Mouse (Mus musculus) stomach, embryonic 14.5 days (tissue): ENCODE measurements around the gene Phyh. TPM values are rescaled to one million over a fixed set of nuclear protein-coding genes. Genes with fewer than 3 reads are reported as not detected.
A peak's percentile ranks its signal among the peaks of the same experiment; 100 is the strongest.
"Not testable (repeated sequence)": the region's sequence is repeated elsewhere in the genome, so short reads cannot be mapped to it uniquely, and the experiment has no call there.

Experiments
- ATAC-seq: fragments of 200-750 bp; cut with Nextera tagmentation; 2 replicates; pipeline ENCODE4 v1.8.0; 2017; ENCODE audit warnings: low read depth, moderate TSS enrichment; ENCODE audit not compliant: insufficient number of reproducible peaks, insufficient read depth, low FRiP score
- H3K27ac ChIP-seq: fragments of 300-500 bp; sonication (generic); 2 replicates; pipeline ENCODE4 v1.5.1; 2014; ENCODE audit warnings: mild to moderate bottlenecking, low read length, moderate library complexity, mixed read lengths
- H3K27me3 ChIP-seq: fragments of 300-500 bp; sonication (generic); 2 replicates; pipeline ENCODE4 v1.6.1; 2014; ENCODE audit warnings: low read length, control low read depth, mixed read lengths; ENCODE audit not compliant: control insufficient read depth, insufficient read depth
- H3K36me3 ChIP-seq: fragments of 300-500 bp; sonication (generic); 2 replicates; pipeline ENCODE4 v1.6.1; 2014; ENCODE audit warnings: mild to moderate bottlenecking, control low read depth, low read length, moderate library complexity, mixed read lengths; ENCODE audit not compliant: control insufficient read depth, insufficient read depth
- H3K4me1 ChIP-seq: fragments of 300-500 bp; sonication (generic); 2 replicates; pipeline ENCODE4 v1.6.1; 2014; ENCODE audit warnings: low read length, control low read depth, mixed read lengths; ENCODE audit not compliant: control insufficient read depth, insufficient read depth
- H3K4me2 ChIP-seq: fragments of 300-500 bp; sonication (generic); replicated peaks from 2 replicates; pipeline ENCODE4 v1.6.1; 2014; ENCODE audit warnings: low read depth, low read length, control low read depth
- H3K4me3 ChIP-seq: fragments of 300-500 bp; sonication (generic); 2 replicates; pipeline ENCODE4 v1.5.1; 2014; ENCODE audit warnings: low read depth, low read length, control low read depth
- H3K9ac ChIP-seq: fragments of 300-500 bp; sonication (generic); replicated peaks from 2 replicates; pipeline ENCODE4 v1.6.1; 2014; ENCODE audit warnings: low read depth, mild to moderate bottlenecking, control low read depth, low read length, moderate library complexity, mixed read lengths
- H3K9me3 ChIP-seq: fragments of 300-500 bp; sonication (generic); 2 replicates; pipeline ENCODE4 v1.6.1; 2016; ENCODE audit warnings: low read depth, low read length, control low read depth; ENCODE audit not compliant: control insufficient read depth
- WGBS: fragments of 180-500 bp; shearing (Covaris S2); extraction: QIAGEN DNeasy Blood & Tissue Kit; methylation state at CpG from one replicate; pipeline ENCODE4 v1.1.7; 2014; 5-methylcytosine and 5-hydroxymethylcytosine counted together
- polyA plus RNA-seq: library from polyadenylated mRNA; unstranded; fragments of >200 nt; fragmentation: Nextera tagmentation; extraction: Ambion mirVana; gene quantifications from 2 replicates; pipeline ENCODE4 v1.2.1, GENCODE M21; 2014

Phyh gene
- polyA plus RNA-seq, 1 experiment from 2014 or later: 59.0 TPM

- no peaks in the 10 kb centered on the region for H3K36me3 ChIP-seq
- no peaks in the 10 kb centered on the region for H3K9me3 ChIP-seq
- no peaks in the 10 kb centered on the region for H3K27me3 ChIP-seq
- 47% methylated on average over 7 of the region's 7 CpGs for WGBS
- no peak overlapping the region for H3K27ac ChIP-seq
- 0 out of 2 replicates have a peak, but pooled peaks cover 3% of the 10 kb centered on the region for H3K4me1 ChIP-seq
- no peak overlapping the region for H3K4me2 ChIP-seq
- peak; percentile 62 for ATAC-seq
- no peak overlapping the region for H3K4me3 ChIP-seq
- H3K9ac ChIP-seq: no peak overlapping the region
Measured at GRCm38 (mm10) chr2:4922476-4923164, 3.8 kb downstream of the Phyh start.

GRCm38 (mm10) chr2:4927391-4927790, 8.6 kb downstream of the Phyh start:
- no peaks in the 10 kb centered on the region for H3K9me3 ChIP-seq
- WGBS: 83% methylated on average over 3 of the region's 3 CpGs

GRCm38 (mm10) chr2:4929230-4929629, 10.4 kb downstream of the Phyh start:
- Histone ChIP-seq H3K4me1 (no peaks in the 10 kb centered on the region), H3K27me3 (no peaks in the 10 kb centered on the region), H3K4me2 (no peak overlapping the region), H3K4me3 (no peak overlapping the region), H3K9me3 (no peaks in the 10 kb centered on the region), H3K36me3 (peaks cover 6% of the 10 kb centered on the region; the same call in 1 of the 2 replicates), H3K9ac (no peak overlapping the region), H3K27ac (no peak overlapping the region)
- 86% methylated on average over 2 of the region's 2 CpGs for WGBS
- no peak for ATAC-seq

More at GRCm38 (mm10) chr2:4927391-4927790, 8.6 kb downstream of the Phyh start:
- Histone ChIP-seq H3K9ac (no peak overlapping the region), H3K36me3 (peaks cover 6% of the 10 kb centered on the region; the same call in 1 of the 2 replicates), H3K4me1 (no peaks in the 10 kb centered on the region), H3K4me2 (no peak overlapping the region), H3K4me3 (no peak overlapping the region), H3K27me3 (no peaks in the 10 kb centered on the region), H3K27ac (no peak overlapping the region)
- no peak for ATAC-seq

- no peaks in the 10 kb centered on the region for H3K27me3 ChIP-seq
- no peaks in the 10 kb centered on the region for H3K4me1 ChIP-seq
- no peak for ATAC-seq
- H3K9me3 ChIP-seq: no peaks in the 10 kb centered on the region
- no peak overlapping the region for H3K9ac ChIP-seq
- no peak overlapping the region for H3K4me3 ChIP-seq
- no peak overlapping the region for H3K4me2 ChIP-seq
- no peak overlapping the region for H3K27ac ChIP-seq
- peaks cover 12% of the 10 kb centered on the region; the same call in 1 of the 2 replicates for H3K36me3 ChIP-seq
- 89% methylated on average over 9 of the region's 9 CpGs for WGBS
Measured at GRCm38 (mm10) chr2:4934516-4934915, 15.7 kb downstream of the Phyh start.

GRCm38 (mm10) chr2:4937931-4938330, 19.1 kb downstream of the Phyh start:
- no peaks in the 10 kb centered on the region for H3K9me3 ChIP-seq
- H3K36me3 ChIP-seq: peaks cover 6% of the 10 kb centered on the region; the same call in 1 of the 2 replicates
- H3K4me1 ChIP-seq: no peaks in the 10 kb centered on the region
- no peak overlapping the region for H3K27ac ChIP-seq
- 80% methylated on average over 7 of the region's 7 CpGs for WGBS
- H3K4me3 ChIP-seq: no peak overlapping the region
- H3K4me2 ChIP-seq: no peak overlapping the region
- H3K9ac ChIP-seq: no peak overlapping the region
- no peaks in the 10 kb centered on the region for H3K27me3 ChIP-seq
- no peak for ATAC-seq

GRCm38 (mm10) chr2:4940861-4941260, 22.0 kb downstream of the Phyh start:
- ATAC-seq: no peak
- Histone ChIP-seq H3K9me3 (peaks cover 8% of the 10 kb centered on the region; the same call in 1 of the 2 replicates), H3K27ac (no peak overlapping the region), H3K4me3 (no peak overlapping the region), H3K9ac (no peak overlapping the region), H3K4me1 (no peaks in the 10 kb centered on the region), H3K36me3 (peaks cover 6% of the 10 kb centered on the region; the same call in 1 of the 2 replicates), H3K27me3 (no peaks in the 10 kb centered on the region), H3K4me2 (no peak overlapping the region)
- 89% methylated on average over 11 of the region's 11 CpGs for WGBS

GRCm38 (mm10) chr2:4949691-4950090, 30.9 kb downstream of the Phyh start:
- 70% methylated on average over 8 of the region's 8 CpGs for WGBS
- not testable (repeated sequence) for H3K36me3 ChIP-seq

GRCm38 (mm10) chr2:4950986-4951385, 32.2 kb downstream of the Phyh start:
- ATAC-seq: no peak
- Histone ChIP-seq H3K27me3 (no peaks in the 10 kb centered on the region), H3K4me2 (no peak overlapping the region), H3K36me3 (no peaks in the 10 kb centered on the region), H3K4me3 (no peak overlapping the region), H3K9ac (no peak overlapping the region), H3K27ac (no peak overlapping the region), H3K9me3 (no peaks in the 10 kb centered on the region), H3K4me1 (no peaks in the 10 kb centered on the region)
- 95% methylated on average over 2 of the region's 2 CpGs for WGBS

More at GRCm38 (mm10) chr2:4949691-4950090, 30.9 kb downstream of the Phyh start:
- not testable (repeated sequence) for H3K27ac ChIP-seq, H3K27me3 ChIP-seq, H3K4me1 ChIP-seq, H3K9ac ChIP-seq, ATAC-seq, H3K9me3 ChIP-seq, H3K4me3 ChIP-seq, H3K4me2 ChIP-seq
